Mouse (Mus musculus) forebrain, embryonic 11.5 days (tissue): ENCODE measurements around the gene Ankrd52. TPM values are rescaled to one million over a fixed set of nuclear protein-coding genes. Genes with fewer than 3 reads are reported as not detected.
A peak's percentile ranks its signal among the peaks of the same experiment; 100 is the strongest.

ENCODE experiments used
- ATAC-seq: fragments of 200-750 bp; cut with Nextera tagmentation; replicated peaks from 2 replicates; pipeline ENCODE4 v1.8.0; 2017; ENCODE audit warnings: moderate TSS enrichment; ENCODE audit not compliant: low FRiP score
- DNase-seq: peaks from one replicate; pipeline ENCODE4 v3.0.0-alpha.2; 2017; ENCODE audit warnings: low spot score
- H3K27ac ChIP-seq: fragments of 300-500 bp; sonication (generic); 2 replicates; pipeline ENCODE4 v1.5.1; 2014; ENCODE audit warnings: low read depth, low read length
- H3K27me3 ChIP-seq: fragments of 300-500 bp; sonication (generic); 2 replicates; pipeline ENCODE4 v1.6.1; 2014; ENCODE audit warnings: mild to moderate bottlenecking, low read length, mixed read lengths; ENCODE audit not compliant: control insufficient read depth, insufficient read depth
- H3K36me3 ChIP-seq: fragments of 300-500 bp; sonication (generic); 2 replicates; pipeline ENCODE4 v1.6.1; 2014; ENCODE audit warnings: mild to moderate bottlenecking, low read length, moderate library complexity, mixed read lengths; ENCODE audit not compliant: control insufficient read depth, insufficient read depth
- H3K4me1 ChIP-seq: fragments of 300-500 bp; sonication (generic); replicated peaks from 2 replicates; pipeline ENCODE4 v1.6.1; 2014; ENCODE audit warnings: low read length, mixed read lengths; ENCODE audit not compliant: control insufficient read depth, insufficient read depth
- H3K4me2 ChIP-seq: fragments of 300-500 bp; sonication (generic); 2 replicates; pipeline ENCODE4 v1.6.1; 2014; ENCODE audit warnings: low read depth, mild to moderate bottlenecking, low read length, moderate library complexity, mixed read lengths; ENCODE audit not compliant: severe bottlenecking
- H3K4me3 ChIP-seq: fragments of 300-500 bp; sonication (generic); 2 replicates; pipeline ENCODE4 v1.5.1; 2014; ENCODE audit warnings: low read depth, low read length
- H3K9ac ChIP-seq: fragments of 300-500 bp; sonication (generic); 2 replicates; pipeline ENCODE4 v1.6.1; 2014; ENCODE audit warnings: low read length
- H3K9me3 ChIP-seq: fragments of 300-500 bp; sonication (generic); 2 replicates; pipeline ENCODE4 v1.6.1; 2016; ENCODE audit warnings: low read length, mixed read lengths; ENCODE audit not compliant: control insufficient read depth
- WGBS: fragments of 180-500 bp; shearing (Covaris S2); extraction: QIAGEN DNeasy Blood & Tissue Kit; methylation state at CpG from one replicate; pipeline ENCODE4 v1.1.7; 2014; 5-methylcytosine and 5-hydroxymethylcytosine counted together
- polyA plus RNA-seq: library from polyadenylated mRNA; unstranded; fragments of >200 nt; fragmentation: Nextera tagmentation; extraction: Ambion mirVana; gene quantifications from 2 replicates; pipeline ENCODE4 v1.2.1, GENCODE M21; 2014

Ankrd52 gene
- polyA plus RNA-seq, 1 experiment from 2014 or later, result 13.3 TPM

GRCm38 (mm10) chr10:128400338-128400737 lies 23.4 kb downstream of the Ankrd52 start:
- ATAC-seq (no peak), DNase-seq (no peak)
- no peak overlapping the region for H3K27ac ChIP-seq
- no peaks in the 10 kb centered on the region for H3K4me1 ChIP-seq
- H3K27me3 ChIP-seq, result no peaks in the 10 kb centered on the region
- H3K4me3 ChIP-seq, result no peak overlapping the region
- no peak overlapping the region for H3K4me2 ChIP-seq
- no peaks in the 10 kb centered on the region for H3K36me3 ChIP-seq
- H3K9ac ChIP-seq, result no peak overlapping the region
- no peaks in the 10 kb centered on the region for H3K9me3 ChIP-seq
- WGBS, result 32% methylated on average over 5 of the region's 5 CpGs

- H3K36me3 ChIP-seq, result no peaks in the 10 kb centered on the region
Observed at GRCm38 (mm10) chr10:128401056-128401455, 24.1 kb downstream of the Ankrd52 start, which contains the start of gene Slc39a5. TSS of gene Slc39a5 (minus strand) at chr10:128401229.

DNA sequence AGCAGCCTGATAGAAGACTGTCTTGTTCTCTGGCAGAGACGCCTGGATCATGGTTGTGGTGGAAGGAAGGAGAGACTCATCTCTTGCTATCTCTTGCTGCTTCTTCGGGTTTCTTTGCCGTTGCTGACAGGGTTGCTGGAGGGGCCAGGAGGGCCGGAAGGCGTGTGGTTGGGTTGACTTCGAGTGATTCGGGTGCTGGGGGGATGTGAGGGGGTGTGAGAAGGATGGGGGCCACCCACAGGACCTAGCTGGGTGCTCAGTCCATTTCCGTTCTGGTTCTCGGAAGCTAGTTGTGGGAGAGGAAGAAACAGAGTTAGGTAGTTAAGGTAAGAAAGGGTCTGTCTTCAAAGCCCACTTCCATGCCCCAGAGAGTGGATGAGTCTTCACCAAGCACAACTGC lies 24.7 kb downstream of the Ankrd52 start:
- Histone ChIP-seq H3K27me3 (no peaks in the 10 kb centered on the region), H3K4me3 (no peak overlapping the region), H3K27ac (no peak overlapping the region), H3K4me1 (no peaks in the 10 kb centered on the region), H3K9ac (no peak overlapping the region), H3K9me3 (no peaks in the 10 kb centered on the region), H3K36me3 (no peaks in the 10 kb centered on the region), H3K4me2 (no peak overlapping the region)
- DNase-seq, result no peak
- 85% methylated on average over 9 of the region's 9 CpGs for WGBS
- ATAC-seq, result no peak

More at GRCm38 (mm10) chr10:128401056-128401455, 24.1 kb downstream of the Ankrd52 start, which contains the start of gene Slc39a5:
- no peak within 1 kb of the TSS for H3K4me2 ChIP-seq
- H3K9ac ChIP-seq, result no peak within 1 kb of the TSS
- no peak for ATAC-seq
- H3K4me1 ChIP-seq, result no peaks in the 10 kb centered on the region
- no peak for DNase-seq
- no peak within 1 kb of the TSS for H3K27ac ChIP-seq
- H3K27me3 ChIP-seq, result no peaks in the 10 kb centered on the region
- 18% methylated on average over 2 of the region's 2 CpGs for WGBS
- no peaks in the 10 kb centered on the region for H3K9me3 ChIP-seq
- H3K4me3 ChIP-seq, result no peak within 1 kb of the TSS

DNA sequence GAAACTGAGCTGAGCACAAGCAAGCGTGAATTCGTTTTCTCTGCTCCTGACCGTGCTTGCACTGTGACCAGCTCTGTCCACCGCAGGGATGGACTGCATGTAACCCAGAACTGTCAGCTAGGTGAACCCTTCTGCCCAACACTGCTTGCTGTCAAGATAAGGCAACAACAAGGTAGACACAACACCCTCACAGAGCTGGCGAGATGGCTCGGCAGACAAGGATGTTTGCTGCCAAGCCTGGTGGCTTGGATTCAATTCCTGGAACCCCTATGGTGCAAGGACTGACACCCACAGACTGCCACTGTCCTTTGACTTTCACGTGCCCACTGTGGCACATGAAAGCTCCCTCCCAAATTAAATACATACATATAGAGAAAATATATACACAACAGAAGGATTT lies 27.0 kb downstream of the Ankrd52 start:
- H3K27me3 ChIP-seq, result no peaks in the 10 kb centered on the region
- no peaks in the 10 kb centered on the region for H3K9me3 ChIP-seq
- H3K36me3 ChIP-seq, result no peaks in the 10 kb centered on the region
- no peaks in the 10 kb centered on the region; the same call in 1 of the 2 replicates for H3K4me1 ChIP-seq
- H3K9ac ChIP-seq, result no peak overlapping the region
- DNase-seq, result no peak
- H3K4me2 ChIP-seq, result no peak overlapping the region
- H3K27ac ChIP-seq, result no peak overlapping the region
- WGBS, result 88% methylated on average over 7 of the region's 7 CpGs
- no peak for ATAC-seq
- H3K4me3 ChIP-seq, result no peak overlapping the region

GRCm38 (mm10) chr10:128408591-128409535 lies 31.9 kb downstream of the Ankrd52 start:
- DNase-seq, result peak; percentile 69
- Histone ChIP-seq H3K36me3 (no peaks in the 10 kb centered on the region), H3K4me3 (peak overlapping the region; percentile 93), H3K4me1 (peaks cover 13% of the 10 kb centered on the region), H3K27ac (peak overlapping the region; percentile 82), H3K27me3 (no peaks in the 10 kb centered on the region), H3K9me3 (no peaks in the 10 kb centered on the region), H3K4me2 (peak overlapping the region; percentile 96), H3K9ac (peak overlapping the region; percentile 96)
- ATAC-seq, result peak; percentile 13; the same call in 1 of the 2 replicates
- WGBS, result 19% methylated on average over 35 of the region's 35 CpGs

- DNase-seq (peak; percentile 98), ATAC-seq (peak; percentile 90)
- Histone ChIP-seq H3K27me3 (no peaks in the 10 kb centered on the region), H3K9me3 (no peaks in the 10 kb centered on the region), H3K27ac (peak overlapping the region; percentile 82), H3K36me3 (no peaks in the 10 kb centered on the region), H3K9ac (peak overlapping the region; percentile 96), H3K4me1 (peaks cover 13% of the 10 kb centered on the region), H3K4me2 (peak overlapping the region; percentile 96), H3K4me3 (peak overlapping the region; percentile 93)
- WGBS, result 8% methylated on average over 36 of the region's 36 CpGs
Observed at GRCm38 (mm10) chr10:128409692-128410559, 33.0 kb downstream of the Ankrd52 start.

- DNase-seq, result no peak
- ATAC-seq, result no peak
- H3K36me3 ChIP-seq, result no peaks in the 10 kb centered on the region
- WGBS, result 15% methylated on average over 4 of the region's 4 CpGs
- H3K4me2 ChIP-seq, result peak overlapping the region; percentile 96
- peak overlapping the region; percentile 81; the same call in 1 of the 2 replicates for H3K27ac ChIP-seq
- peaks cover 13% of the 10 kb centered on the region for H3K4me1 ChIP-seq
- no peaks in the 10 kb centered on the region for H3K27me3 ChIP-seq
- peak overlapping the region; percentile 84 for H3K9ac ChIP-seq
- peak overlapping the region; percentile 93 for H3K4me3 ChIP-seq
- H3K9me3 ChIP-seq, result no peaks in the 10 kb centered on the region
Observed at GRCm38 (mm10) chr10:128410560-128410845, 33.6 kb downstream of the Ankrd52 start.

- under 1% methylated on average over 50 of the region's 50 CpGs for WGBS
- Histone ChIP-seq H3K9me3 (no peaks in the 10 kb centered on the region), H3K4me2 (peak within 1 kb of the TSS; percentile 96), H3K4me3 (peak within 1 kb of the TSS; percentile 93), H3K36me3 (no peaks in the 10 kb centered on the region; the same call in 1 of the 2 replicates), H3K27ac (peak within 1 kb of the TSS; percentile 81), H3K27me3 (no peaks in the 10 kb centered on the region), H3K9ac (peak within 1 kb of the TSS; percentile 84), H3K4me1 (peaks cover 13% of the 10 kb centered on the region)
- DNase-seq (peak; percentile 98), ATAC-seq (peak; percentile 90)
Observed at GRCm38 (mm10) chr10:128411211-128412054, 34.5 kb downstream of the Ankrd52 start, which contains the start of the genes Nabp2 and Rnf41. TSS of gene Nabp2 (minus strand) at chr10:128411492. TSS of gene Rnf41 (plus strand) at chr10:128411657.
